Mouse (Mus musculus) CD8-positive naive resting alpha-beta T cell, adult 2 months (primary cell): Measurements from ENCODE around the gene Cnr2.

ENCODE experiments used
- DNase-seq, 2 experiments: peaks; one replicate each; pipeline ENCODE4 v3.0.0; 2022; ENCODE audit warnings: low read depth in 2 of 2, low spot score in 2 of 2

The Cnr2 gene

GRCm38 (mm10) chr4:135902606-135903242, 7.5 kb downstream of the Cnr2 start:
- no peak for DNase-seq

- DNase-seq: peak; percentile 51 to 69
Measured at GRCm38 (mm10) chr4:135904810-135905209, 9.6 kb downstream of the Cnr2 start.

- no peak for DNase-seq
Measured at GRCm38 (mm10) chr4:135906633-135907032, 11.4 kb downstream of the Cnr2 start.

- no peak for DNase-seq
Measured at GRCm38 (mm10) chr4:135909326-135910066, 14.3 kb downstream of the Cnr2 start.

- DNase-seq: peak; percentile 55
Measured at GRCm38 (mm10) chr4:135911531-135911930, 16.3 kb downstream of the Cnr2 start.

GRCm38 (mm10) chr4:135912164-135912563, 17.0 kb downstream of the Cnr2 start:
- DNase-seq: no peak

GRCm38 (mm10) chr4:135912835-135913234, 17.6 kb downstream of the Cnr2 start:
- no peak for DNase-seq

- DNase-seq: no peak
Measured at GRCm38 (mm10) chr4:135913433-135913832, 18.2 kb downstream of the Cnr2 start.

- no peak for DNase-seq
Measured at GRCm38 (mm10) chr4:135918635-135919279, 23.6 kb downstream of the Cnr2 start.

- DNase-seq: no peak
Measured at GRCm38 (mm10) chr4:135919280-135919639, 24.1 kb downstream of the Cnr2 start.

GRCm38 (mm10) chr4:135920304-135921241, 25.4 kb downstream of the Cnr2 start, which contains the start of gene Fuca1:
TSS of gene Fuca1 (plus strand) at chr4:135920735.
- DNase-seq: peak; percentile 94 to 98

- DNase-seq: no peak
Measured at GRCm38 (mm10) chr4:135921257-135922120, 26.3 kb downstream of the Cnr2 start.

- no peak for DNase-seq
Measured at GRCm38 (mm10) chr4:135922190-135922589, 27.0 kb downstream of the Cnr2 start.

GRCm38 (mm10) chr4:135924418-135924817, 29.2 kb downstream of the Cnr2 start:
- DNase-seq: no peak

- no peak for DNase-seq
Measured at GRCm38 (mm10) chr4:135925341-135925740, 30.1 kb downstream of the Cnr2 start.

GRCm38 (mm10) chr4:135926195-135926808, 31.1 kb downstream of the Cnr2 start:
- no peak for DNase-seq

GRCm38 (mm10) chr4:135926861-135927260, 31.7 kb downstream of the Cnr2 start:
- no peak for DNase-seq

- no peak for DNase-seq
Measured at GRCm38 (mm10) chr4:135928376-135928775, 33.2 kb downstream of the Cnr2 start.

- no peak for DNase-seq
Measured at GRCm38 (mm10) chr4:135929405-135929804, 34.2 kb downstream of the Cnr2 start.

GRCm38 (mm10) chr4:135929828-135930227, 34.6 kb downstream of the Cnr2 start:
- DNase-seq: no peak
